Mouse (Mus musculus) thymus, postnatal 0 days (tissue): ENCODE measurements around the gene Acot11. TPM values are rescaled to one million over a fixed set of nuclear protein-coding genes. Genes with fewer than 3 reads are reported as not detected.
"Not testable (repeated sequence)": the region's sequence is repeated elsewhere in the genome, so short reads cannot be mapped to it uniquely, and the experiment has no call there.

ENCODE experiments used
- DNase-seq: peaks from one replicate; pipeline ENCODE4 v3.0.0-alpha.2; 2015; ENCODE audit warnings: low spot score
- polyA plus RNA-seq: library from polyadenylated mRNA; unstranded; fragments of >200 nt; fragmentation: Nextera tagmentation; extraction: Ambion mirVana; gene quantifications from 2 replicates; pipeline ENCODE4 v1.2.1, GENCODE M21; 2015

The Acot11 gene
- polyA plus RNA-seq, 1 experiment from 2014 or later, result 0.88 TPM

GRCm38 (mm10) chr4:106811162-106811561, 6.4 kb upstream of the Acot11 start:
- DNase-seq, result no peak

- no peak for DNase-seq
Measured at GRCm38 (mm10) chr4:106810039-106810438, 5.2 kb upstream of the Acot11 start.

- DNase-seq, result no peak
Measured at GRCm38 (mm10) chr4:106807287-106807686, 2.5 kb upstream of the Acot11 start.

- DNase-seq, result no peak
Measured at GRCm38 (mm10) chr4:106805890-106806289, 1.1 kb upstream of the Acot11 start.

GRCm38 (mm10) chr4:106804201-106804909, 443 bp downstream of the Acot11 start:
- DNase-seq, result peak; percentile 43

GRCm38 (mm10) chr4:106803781-106804180, 1.0 kb downstream of the Acot11 start:
- peak; percentile 41 for DNase-seq

GRCm38 (mm10) chr4:106799772-106800336, 4.9 kb downstream of the Acot11 start:
- peak; percentile 56 for DNase-seq

GRCm38 (mm10) chr4:106798908-106799546, 5.8 kb downstream of the Acot11 start:
- DNase-seq, result no peak

- DNase-seq, result no peak
Measured at GRCm38 (mm10) chr4:106795289-106795688, 9.5 kb downstream of the Acot11 start.

- DNase-seq, result peak; percentile 77
Measured at GRCm38 (mm10) chr4:106794247-106794646, 10.6 kb downstream of the Acot11 start.

- DNase-seq, result not testable (repeated sequence)
Measured at GRCm38 (mm10) chr4:106793826-106794225, 11.0 kb downstream of the Acot11 start.

GRCm38 (mm10) chr4:106792276-106792675, 12.5 kb downstream of the Acot11 start:
- DNase-seq, result no peak

- no peak for DNase-seq
Measured at GRCm38 (mm10) chr4:106790938-106791337, 13.9 kb downstream of the Acot11 start.

- not testable (repeated sequence) for DNase-seq
Measured at GRCm38 (mm10) chr4:106790218-106790617, 14.6 kb downstream of the Acot11 start.

GRCm38 (mm10) chr4:106789705-106790104, 15.1 kb downstream of the Acot11 start:
- DNase-seq, result no peak

GRCm38 (mm10) chr4:106788627-106789026, 16.2 kb downstream of the Acot11 start:
- DNase-seq, result no peak

GRCm38 (mm10) chr4:106787830-106788229, 17.0 kb downstream of the Acot11 start:
- peak; percentile 70 for DNase-seq

- peak; percentile 36 for DNase-seq
Measured at GRCm38 (mm10) chr4:106785753-106786540, 18.9 kb downstream of the Acot11 start.

GRCm38 (mm10) chr4:106785345-106785744, 19.5 kb downstream of the Acot11 start:
- DNase-seq, result no peak

GRCm38 (mm10) chr4:106784806-106785205, 20.0 kb downstream of the Acot11 start:
- DNase-seq, result no peak

GRCm38 (mm10) chr4:106783137-106783536, 21.7 kb downstream of the Acot11 start:
- DNase-seq, result no peak

GRCm38 (mm10) chr4:106780045-106780444, 24.8 kb downstream of the Acot11 start:
- DNase-seq, result no peak
